Mouse (Mus musculus) lung, adult 2 months (tissue): Measurements from ENCODE around the gene Lrfn2.

Experiments
- CTCF ChIP-seq: fragments of 200-500 bp; IDR thresholded peaks from 2 replicates; pipeline ENCODE4 v1.5.1; 2011; ENCODE audit warnings: mild to moderate bottlenecking, low read length, control low read depth; ENCODE audit not compliant: insufficient read depth
- POLR2A ChIP-seq: fragments of 200-500 bp; IDR thresholded peaks from 2 replicates; pipeline ENCODE4 v1.6.1; 2011; ENCODE audit warnings: low read depth, mild to moderate bottlenecking, control low read depth, low read length, borderline replicate concordance; ENCODE audit errors: extremely low read depth

DNA sequence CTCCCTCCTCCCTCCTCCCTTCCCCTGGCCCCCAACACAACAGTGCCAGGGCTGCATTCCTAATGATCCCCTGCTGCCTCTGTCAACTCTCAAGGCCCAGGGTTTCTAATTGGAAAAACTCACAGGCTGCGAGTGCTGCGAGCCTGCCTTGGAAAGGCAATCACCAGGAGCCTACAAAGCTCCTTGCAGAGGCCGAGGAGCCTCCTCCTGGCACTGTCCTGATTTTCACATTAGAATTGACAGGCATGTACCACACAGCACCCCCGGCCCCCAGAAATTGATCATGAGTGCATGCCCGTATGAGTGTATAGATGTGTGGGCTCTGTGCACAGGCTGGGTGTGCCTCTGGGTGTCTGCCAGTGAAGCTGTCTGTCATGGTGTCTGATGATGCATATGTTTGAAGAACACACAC, 44.4 kb downstream of the Lrfn2 start:
- TF ChIP-seq CTCF (no peak), POLR2A (no peak)
